Mouse (Mus musculus): ENCODE results near the gene Nlrp1b.

DNA sequence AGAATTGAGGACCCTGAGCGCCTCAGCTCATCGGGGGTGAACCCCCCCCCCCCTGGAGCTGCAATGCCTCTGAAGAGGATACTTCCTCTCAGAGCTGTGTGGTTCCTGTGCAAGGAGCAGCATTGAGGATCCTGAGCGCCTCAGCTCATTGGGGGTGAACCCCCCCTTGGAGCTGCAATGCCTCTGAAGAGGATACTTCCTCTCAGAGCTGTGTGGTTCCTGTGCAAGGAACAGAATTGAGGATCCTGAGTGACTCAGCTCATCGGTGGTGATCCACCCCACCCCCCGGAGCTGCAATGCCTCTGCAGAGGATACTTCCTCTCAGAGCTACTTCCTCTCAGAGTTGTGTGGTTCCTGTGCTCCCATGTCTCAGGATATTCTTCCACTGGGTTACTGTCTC is 20.8 kb upstream of the Nlrp1b start:
- TF ChIP-seq CTCF (IDR thresholded peaks at IDR 0.05; ENCODE audit: borderline replicate concordance, insufficient read depth, low read depth, low read length) (no peak), POLR2A (IDR thresholded peaks at IDR 0.05; ENCODE audit: borderline replicate concordance, insufficient read depth, low read length) (no peak)
